Mouse (Mus musculus) hindbrain, postnatal 0 days (tissue): ENCODE data around the gene Gpat3. TPM values are rescaled to one million over a fixed set of nuclear protein-coding genes. Genes with fewer than 3 reads are reported as not detected.

Experiments
- ATAC-seq: fragments of 200-750 bp; cut with Nextera tagmentation; 2 replicates; pipeline ENCODE4 v1.8.0; 2017; ENCODE audit warnings: mild to moderate bottlenecking, moderate TSS enrichment, moderate library complexity
- DNase-seq: peaks from one replicate; pipeline ENCODE4 v3.0.0-alpha.2; 2015; ENCODE audit warnings: low spot score
- H3K27ac ChIP-seq: fragments of 300-500 bp; sonication (generic); 2 replicates; pipeline ENCODE4 v1.5.1; 2014; ENCODE audit warnings: mild to moderate bottlenecking
- H3K27me3 ChIP-seq: fragments of 300-500 bp; sonication (generic); 2 replicates; pipeline ENCODE4 v1.6.1; 2014; ENCODE audit warnings: low read length, mixed read lengths; ENCODE audit not compliant: insufficient read depth
- H3K36me3 ChIP-seq: fragments of 300-500 bp; sonication (generic); 2 replicates; pipeline ENCODE4 v1.6.1; 2014; ENCODE audit warnings: low read length, mixed read lengths; ENCODE audit not compliant: insufficient read depth
- H3K4me1 ChIP-seq: fragments of 300-500 bp; sonication (generic); 2 replicates; pipeline ENCODE4 v1.6.1; 2014; ENCODE audit warnings: antibody characterized with exemption, low read length, mixed read lengths; ENCODE audit not compliant: insufficient read depth
- H3K4me2 ChIP-seq: fragments of 300-500 bp; sonication (generic); 2 replicates; pipeline ENCODE4 v1.6.1; 2014; ENCODE audit warnings: low read depth, mild to moderate bottlenecking, low read length, moderate library complexity, mixed read lengths
- H3K4me3 ChIP-seq: fragments of 300-500 bp; sonication (generic); 2 replicates; pipeline ENCODE4 v1.5.1; 2014; ENCODE audit warnings: low read length
- H3K9ac ChIP-seq: fragments of 300-500 bp; sonication (generic); replicated peaks from 2 replicates; pipeline ENCODE4 v1.6.1; 2014; ENCODE audit warnings: mild to moderate bottlenecking, low read length, moderate library complexity, mixed read lengths
- H3K9me3 ChIP-seq: fragments of 300-500 bp; sonication (generic); 2 replicates; pipeline ENCODE4 v1.6.1; 2016; ENCODE audit warnings: low read length, mixed read lengths
- CTCF ChIP-seq: IDR thresholded peaks from 2 replicates; pipeline ENCODE4 v1.5.1; 2016; ENCODE audit warnings: antibody characterized with exemption, control low read depth, low read depth
- WGBS: fragments of 180-500 bp; shearing (Covaris S2); extraction: QIAGEN DNeasy Blood & Tissue Kit; methylation state at CpG from one replicate; pipeline ENCODE4 v1.1.7; 2014; 5-methylcytosine and 5-hydroxymethylcytosine counted together
- polyA plus RNA-seq: library from polyadenylated mRNA; unstranded; fragments of >200 nt; fragmentation: Nextera tagmentation; extraction: Ambion mirVana; gene quantifications from 2 replicates; pipeline ENCODE4 v1.2.1, GENCODE M21; 2015
- total RNA-seq: library from RNA; depleted of rRNA; stranded (reverse); fragments of >200 nt; gene quantifications from 2 replicates; pipeline ENCODE4 v1.2.3, GENCODE M21; 2014; rRNA removed

Gpat3 gene
- total and polyA plus RNA-seq, 2 experiments from 2014 or later, result 1.5 TPM

DNA sequence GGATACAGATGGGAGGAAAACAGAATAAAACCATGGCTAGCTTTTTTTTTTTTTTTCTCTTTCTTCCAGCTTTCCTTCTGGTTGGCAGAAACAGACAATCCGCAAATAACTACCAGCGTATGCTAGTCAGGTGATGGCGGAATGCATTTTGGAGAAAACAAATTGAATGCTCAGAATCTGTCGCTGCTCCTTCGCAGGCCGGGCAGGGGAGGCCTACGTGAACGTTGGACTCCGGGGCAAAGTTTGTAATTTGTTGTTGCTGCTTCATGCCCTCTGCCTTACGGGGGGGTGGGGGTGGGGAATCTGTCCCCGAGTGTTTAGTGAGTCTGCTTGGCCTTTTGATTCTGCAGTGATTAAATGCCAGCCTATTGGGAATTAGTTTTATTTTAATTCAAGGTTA lies 98.2 kb downstream of the Gpat3 start:
- Histone ChIP-seq H3K9me3 (no peaks in the 10 kb centered on the region), H3K4me1 (no peaks in the 10 kb centered on the region), H3K36me3 (no peaks in the 10 kb centered on the region), H3K27ac (no peak overlapping the region), H3K4me2 (no peak overlapping the region), H3K4me3 (no peak overlapping the region), H3K27me3 (no peaks in the 10 kb centered on the region), H3K9ac (no peak overlapping the region)
- 63% methylated on average over 11 of the region's 11 CpGs for WGBS
- TF ChIP-seq CTCF, result no peak
- ATAC-seq (no peak), DNase-seq (no peak)

DNA sequence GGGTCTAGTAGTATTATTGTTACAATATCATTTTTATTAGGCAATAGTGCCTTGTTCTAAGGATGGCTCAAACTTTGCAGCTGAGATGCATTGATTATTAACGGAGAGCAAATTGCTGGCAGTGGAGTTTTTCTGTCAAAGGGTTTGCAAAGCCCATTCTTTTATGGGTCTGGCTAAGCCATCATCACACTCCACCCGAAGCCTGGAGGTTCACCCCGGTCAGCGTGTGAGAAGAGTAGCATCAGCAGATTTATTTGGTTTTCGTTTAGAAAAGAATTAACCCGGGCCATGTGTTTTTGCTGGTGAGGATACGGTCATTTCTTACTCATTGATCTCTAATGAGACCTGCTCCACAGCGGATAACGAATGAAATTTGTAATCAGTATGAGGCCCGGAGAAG lies 99.8 kb downstream of the Gpat3 start:
- Histone ChIP-seq H3K27ac (no peak overlapping the region), H3K4me1 (no peaks in the 10 kb centered on the region), H3K9me3 (no peaks in the 10 kb centered on the region), H3K9ac (no peak overlapping the region), H3K36me3 (no peaks in the 10 kb centered on the region), H3K27me3 (no peaks in the 10 kb centered on the region), H3K4me2 (no peak overlapping the region), H3K4me3 (no peak overlapping the region)
- ATAC-seq (no peak), DNase-seq (no peak)
- no peak for TF ChIP-seq CTCF
- WGBS, result 76% methylated on average over 10 of the region's 10 CpGs

Other genes with a start within 250 kb of the Gpat3 start
- gene Coq2, start 170.6 kb upstream of the Gpat3 start, total RNA-seq, result 79.9 and 97.5 TPM in 2 replicates
- gene Coq2, start 170.6 kb upstream of the Gpat3 start, polyA plus RNA-seq, result 61.6 and 65.2 TPM in 2 replicates
- 1.3 and 1.7 TPM in 2 replicates for gene Hpse, start 126.0 kb upstream of the Gpat3 start, total RNA-seq
- 0.79 and 0.91 TPM in 2 replicates for gene Hpse, start 126.0 kb upstream of the Gpat3 start, polyA plus RNA-seq
- 9.4 and 10.6 TPM in 2 replicates for gene Helq, start 47.1 kb upstream of the Gpat3 start, total RNA-seq
- gene Helq, start 47.1 kb upstream of the Gpat3 start, polyA plus RNA-seq, result 11.1 and 12.7 TPM in 2 replicates
- 26.3 and 26.5 TPM in 2 replicates for gene Mrps18c, start 47.1 kb upstream of the Gpat3 start, total RNA-seq
- 183 and 192 TPM in 2 replicates for gene Mrps18c, start 47.1 kb upstream of the Gpat3 start, polyA plus RNA-seq
- gene Abraxas1, start 24.7 kb upstream of the Gpat3 start, total RNA-seq, result 4.7 and 6.9 TPM in 2 replicates
- gene Abraxas1, start 24.7 kb upstream of the Gpat3 start, polyA plus RNA-seq, result 10.7 and 11.4 TPM in 2 replicates